Mouse (Mus musculus): ENCODE results near the gene Prkd2. TPM values are rescaled to one million over a fixed set of nuclear protein-coding genes. Genes with fewer than 3 reads are reported as not detected.

The Prkd2 gene
- polyA plus RNA-seq, 2 experiments, result 19.2 to 35.9 TPM

- no peak overlapping the region for H3K4me2 ChIP-seq (replicated peaks; ENCODE audit: low read depth, low read length, severe bottlenecking)
- no peak for ATAC-seq (ENCODE audit: low FRiP score, low read depth)
- 29% methylated on average over 15 of the region's 17 CpGs for WGBS
- peaks cover 19% of the 10 kb centered on the region for H3K4me1 ChIP-seq (ENCODE audit: control insufficient read depth, insufficient read depth, low read length)
- H3K9me3 ChIP-seq (ENCODE audit: control insufficient read depth, low read length), result no peaks in the 10 kb centered on the region
- peaks cover 58% of the 10 kb centered on the region for H3K36me3 ChIP-seq (ENCODE audit: control insufficient read depth, insufficient read depth, low read length)
- H3K9ac ChIP-seq (ENCODE audit: low read depth, low read length, severe bottlenecking), result no peak overlapping the region
- no peaks in the 10 kb centered on the region for H3K27me3 ChIP-seq (ENCODE audit: control insufficient read depth, insufficient read depth, low read length)
- TF ChIP-seq POLR2A (IDR thresholded peaks at IDR 0.05; ENCODE audit: borderline replicate concordance, extremely low read depth, insufficient read depth, insufficient read length), result no peak
- H3K4me3 ChIP-seq (replicated peaks; ENCODE audit: low read length), result no peak overlapping the region
- DNase-seq (ENCODE audit: low spot score), result no peak
- H3K27ac ChIP-seq (replicated peaks; ENCODE audit: low read depth, low read length), result no peak overlapping the region
Measured at GRCm38 (mm10) chr7:16848579-16848978, 5.9 kb downstream of the Prkd2 start.

- WGBS, result 85% methylated on average over 4 of the region's 4 CpGs
- DNase-seq (ENCODE audit: low spot score), result no peak
- Histone ChIP-seq H3K9me3 (ENCODE audit: control insufficient read depth, low read length) (no peaks in the 10 kb centered on the region), H3K9ac (ENCODE audit: low read depth, low read length, severe bottlenecking) (no peak overlapping the region), H3K4me1 (ENCODE audit: control insufficient read depth, insufficient read depth, low read length) (no peaks in the 10 kb centered on the region), H3K27ac (replicated peaks; ENCODE audit: low read depth, low read length) (no peak overlapping the region), H3K4me3 (replicated peaks; ENCODE audit: low read length) (no peak overlapping the region), H3K4me2 (replicated peaks; ENCODE audit: low read depth, low read length, severe bottlenecking) (no peak overlapping the region), H3K36me3 (ENCODE audit: control insufficient read depth, insufficient read depth, low read length) (peaks cover 87% of the 10 kb centered on the region), H3K27me3 (ENCODE audit: control insufficient read depth, insufficient read depth, low read length) (no peaks in the 10 kb centered on the region)
- TF ChIP-seq POLR2A (IDR thresholded peaks at IDR 0.05; ENCODE audit: borderline replicate concordance, extremely low read depth, insufficient read depth, insufficient read length), result no peak
- no peak for ATAC-seq (ENCODE audit: low FRiP score, low read depth)
Measured at GRCm38 (mm10) chr7:16851636-16852035, 8.9 kb downstream of the Prkd2 start.

GRCm38 (mm10) chr7:16853302-16853831 is 10.7 kb downstream of the Prkd2 start:
- 81% methylated on average over 14 of the region's 14 CpGs for WGBS
- H3K4me3 ChIP-seq (replicated peaks; ENCODE audit: low read length), result no peak overlapping the region
- H3K27me3 ChIP-seq (ENCODE audit: control insufficient read depth, insufficient read depth, low read length), result no peaks in the 10 kb centered on the region
- H3K4me2 ChIP-seq (replicated peaks; ENCODE audit: low read depth, low read length, severe bottlenecking), result no peak overlapping the region
- H3K9ac ChIP-seq (ENCODE audit: low read depth, low read length, severe bottlenecking), result no peak overlapping the region
- no peaks in the 10 kb centered on the region for H3K4me1 ChIP-seq (ENCODE audit: control insufficient read depth, insufficient read depth, low read length)
- peaks cover 86% of the 10 kb centered on the region for H3K36me3 ChIP-seq (ENCODE audit: control insufficient read depth, insufficient read depth, low read length)
- TF ChIP-seq POLR2A (IDR thresholded peaks at IDR 0.05; ENCODE audit: borderline replicate concordance, extremely low read depth, insufficient read depth, insufficient read length), result no peak
- no peak overlapping the region for H3K27ac ChIP-seq (replicated peaks; ENCODE audit: low read depth, low read length)
- H3K9me3 ChIP-seq (ENCODE audit: control insufficient read depth, low read length), result no peaks in the 10 kb centered on the region
- DNase-seq (ENCODE audit: low spot score), result no peak
- ATAC-seq (ENCODE audit: low FRiP score, low read depth), result peak; percentile 17; the same call in 1 of the 2 replicates

DNA sequence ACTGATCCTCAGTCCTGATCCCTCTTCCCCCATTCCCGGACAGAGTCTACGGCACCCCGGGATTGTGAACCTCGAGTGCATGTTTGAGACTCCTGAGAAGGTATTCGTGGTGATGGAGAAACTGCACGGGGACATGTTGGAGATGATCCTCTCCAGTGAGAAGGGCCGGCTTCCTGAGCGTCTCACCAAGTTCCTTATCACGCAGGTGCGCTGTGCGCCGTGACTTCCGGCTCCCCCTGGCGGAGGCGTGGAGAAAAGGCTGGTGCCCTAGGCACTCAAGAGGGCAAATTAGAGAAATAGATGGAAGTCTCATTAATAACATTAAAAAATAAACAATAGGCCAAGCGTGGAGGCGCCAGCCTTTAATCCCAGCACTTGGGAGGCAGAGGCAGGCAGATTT is 15.6 kb downstream of the Prkd2 start:
- H3K4me2 ChIP-seq (replicated peaks; ENCODE audit: low read depth, low read length, severe bottlenecking), result no peak overlapping the region
- DNase-seq (ENCODE audit: low spot score), result no peak
- H3K27me3 ChIP-seq (ENCODE audit: control insufficient read depth, insufficient read depth, low read length), result no peaks in the 10 kb centered on the region
- H3K27ac ChIP-seq (replicated peaks; ENCODE audit: low read depth, low read length), result no peak overlapping the region
- no peak overlapping the region for H3K4me3 ChIP-seq (replicated peaks; ENCODE audit: low read length)
- no peak for TF ChIP-seq POLR2A (IDR thresholded peaks at IDR 0.05; ENCODE audit: borderline replicate concordance, extremely low read depth, insufficient read depth, insufficient read length)
- ATAC-seq (ENCODE audit: low FRiP score, low read depth), result no peak
- 22% methylated on average over 17 of the region's 17 CpGs for WGBS
- peaks cover 77% of the 10 kb centered on the region for H3K36me3 ChIP-seq (ENCODE audit: control insufficient read depth, insufficient read depth, low read length)
- no peaks in the 10 kb centered on the region for H3K9me3 ChIP-seq (ENCODE audit: control insufficient read depth, low read length)
- H3K9ac ChIP-seq (ENCODE audit: low read depth, low read length, severe bottlenecking), result no peak overlapping the region
- H3K4me1 ChIP-seq (ENCODE audit: control insufficient read depth, insufficient read depth, low read length), result no peaks in the 10 kb centered on the region

DNA sequence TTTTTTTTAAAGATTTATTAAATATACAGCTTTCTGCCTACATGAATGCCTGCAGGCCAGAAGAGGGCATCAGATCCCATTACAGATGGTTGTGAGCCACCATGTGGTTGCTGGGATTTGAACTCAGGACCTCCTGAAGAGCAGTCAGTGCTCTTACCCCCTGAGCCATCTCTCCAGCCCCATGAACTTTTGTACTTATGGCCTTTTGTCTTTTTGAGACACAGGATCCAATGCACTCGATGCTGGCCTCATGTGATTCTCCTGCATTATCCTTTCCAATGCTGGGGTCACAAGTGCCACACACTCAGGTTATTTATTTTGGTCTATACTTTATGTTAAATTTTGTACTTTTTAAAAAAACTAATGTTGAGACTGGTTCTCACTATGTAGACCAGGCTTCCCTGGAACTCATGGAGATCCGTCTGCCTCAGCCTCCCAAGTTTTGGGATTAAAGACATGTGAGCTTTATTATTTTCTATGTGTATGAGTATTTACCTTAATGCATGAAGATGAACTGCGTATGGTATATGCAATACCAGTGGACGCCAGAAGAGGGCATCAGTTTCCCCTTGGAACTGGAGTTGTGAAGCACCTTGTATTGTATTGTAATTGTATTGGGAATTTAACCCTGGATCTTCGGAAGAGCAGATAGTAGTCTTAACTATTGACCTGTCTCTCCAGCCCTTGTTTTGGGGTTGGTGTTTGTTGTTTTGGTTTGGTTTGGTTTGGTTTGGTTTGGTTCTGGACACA is 17.4 kb downstream of the Prkd2 start:
- Histone ChIP-seq H3K27ac (replicated peaks; ENCODE audit: low read depth, low read length) (no peak overlapping the region), H3K4me2 (replicated peaks; ENCODE audit: low read depth, low read length, severe bottlenecking) (no peak overlapping the region), H3K9me3 (ENCODE audit: control insufficient read depth, low read length) (no peaks in the 10 kb centered on the region), H3K9ac (ENCODE audit: low read depth, low read length, severe bottlenecking) (no peak overlapping the region), H3K4me3 (replicated peaks; ENCODE audit: low read length) (no peak overlapping the region), H3K4me1 (ENCODE audit: control insufficient read depth, insufficient read depth, low read length) (no peaks in the 10 kb centered on the region), H3K27me3 (ENCODE audit: control insufficient read depth, insufficient read depth, low read length) (no peaks in the 10 kb centered on the region), H3K36me3 (ENCODE audit: control insufficient read depth, insufficient read depth, low read length) (peaks cover 78% of the 10 kb centered on the region)
- TF ChIP-seq POLR2A (IDR thresholded peaks at IDR 0.05; ENCODE audit: borderline replicate concordance, extremely low read depth, insufficient read depth, insufficient read length), result no peak
- WGBS, result 34% methylated on average over 5 of the region's 5 CpGs
- ATAC-seq (ENCODE audit: low FRiP score, low read depth) (no peak), DNase-seq (ENCODE audit: low spot score) (peak; percentile 56)

Data from limb, embryonic 14.5 days (tissue).